Mouse (Mus musculus) liver, adult 2 months (tissue): ENCODE data around the gene Gm11077.

ENCODE experiments used
- CTCF ChIP-seq: fragments of 200-500 bp; IDR thresholded peaks from 2 replicates; pipeline ENCODE4 v1.5.1; 2011; ENCODE audit warnings: low read depth, low read length, control low read depth
- POLR2A ChIP-seq: fragments of 200-500 bp; IDR thresholded peaks from 2 replicates; pipeline ENCODE4 v1.6.1; 2011; ENCODE audit warnings: low read length, control low read depth; ENCODE audit not compliant: insufficient read depth; ENCODE audit errors: extremely low read depth

- no peak for TF ChIP-seq CTCF
- TF ChIP-seq POLR2A: no peak
Observed at GRCm38 (mm10) chr6:140733641-140733986, 4.5 kb downstream of the Gm11077 start.
